Mouse (Mus musculus): ENCODE measurements around the gene Rabl3. TPM values are rescaled to one million over a fixed set of nuclear protein-coding genes. Genes with fewer than 3 reads are reported as not detected.

The Rabl3 gene
- polyA plus RNA-seq, 1 experiment from 2014 or later: 11.7 TPM

- no peak for ATAC-seq
- CTCF ChIA-PET: interaction anchor here (1.0 to 1.8 kb wide), 3 partner anchors 12 to 41 kb away, joined by 3 to 5 read pairs (median 3); no protein-coding TSS in a partner anchor
- POLR2A ChIA-PET: interaction anchor here (1.1 kb wide), 1 partner anchor 13 kb away, joined by 4 read pairs; no protein-coding TSS in a partner anchor
These were observed 45.5 kb downstream of the Rabl3 start for GRCm38 (mm10) chr16:37585129-37585563.

GRCm38 (mm10) chr16:37590921-37591320 is 51.2 kb downstream of the Rabl3 start:
- POLR2A ChIA-PET: no interaction called here
- in situ Hi-C loops (cut with MboI; ENCODE audit: low pct_unique_long_range_greater_than_20kb): no loop called here

More at GRCm38 (mm10) chr16:37585129-37585563, 45.5 kb downstream of the Rabl3 start:
- H3K27me3 ChIP-seq: no peaks in the 10 kb centered on the region
- no peak for TF ChIP-seq CTCF (IDR thresholded peaks at IDR 0.05)
- in situ Hi-C loops (cut with MboI; ENCODE audit: low pct_unique_long_range_greater_than_20kb): no loop called here
- DNase-seq (ENCODE audit: low read depth, low spot score): no peak

GRCm38 (mm10) chr16:37591551-37591950 is 51.9 kb downstream of the Rabl3 start:
- no peaks in the 10 kb centered on the region for H3K27me3 ChIP-seq
- no peak for DNase-seq (ENCODE audit: low read depth, low spot score)
- no peak for TF ChIP-seq CTCF (IDR thresholded peaks at IDR 0.05)
- ChIA-PET CTCF (interaction anchor here (0.9 kb wide), 1 partner anchor 10 kb away, joined by 3 read pairs; no protein-coding TSS in a partner anchor), POLR2A (no interaction called here)
- no peak for ATAC-seq
- in situ Hi-C loops (cut with MboI; ENCODE audit: low pct_unique_long_range_greater_than_20kb): no loop called here

More at GRCm38 (mm10) chr16:37590921-37591320, 51.2 kb downstream of the Rabl3 start:
- no peak for TF ChIP-seq CTCF (IDR thresholded peaks at IDR 0.05)
- H3K27me3 ChIP-seq: no peaks in the 10 kb centered on the region
- no peak for DNase-seq (ENCODE audit: low read depth, low spot score)
- ATAC-seq: no peak
- CTCF ChIA-PET: interaction anchor here (0.9 kb wide), 1 partner anchor 9 kb away, joined by 3 read pairs; no protein-coding TSS in a partner anchor

GRCm38 (mm10) chr16:37597412-37597811 is 57.7 kb downstream of the Rabl3 start:
- no peaks in the 10 kb centered on the region for H3K27me3 ChIP-seq
- in situ Hi-C loops (cut with MboI; ENCODE audit: low pct_unique_long_range_greater_than_20kb): no loop called here
- ATAC-seq: no peak
- TF ChIP-seq CTCF (IDR thresholded peaks at IDR 0.05): no peak
- CTCF ChIA-PET: interaction anchor here (1.3 kb wide), 1 partner anchor 13 kb away, joined by 5 read pairs; no protein-coding TSS in a partner anchor
- POLR2A ChIA-PET: no interaction called here
- DNase-seq (ENCODE audit: low read depth, low spot score): no peak

GRCm38 (mm10) chr16:37598463-37598862 is 58.8 kb downstream of the Rabl3 start:
- ATAC-seq (no peak), DNase-seq (ENCODE audit: low read depth, low spot score) (no peak)
- H3K27me3 ChIP-seq: no peaks in the 10 kb centered on the region
- no peak for TF ChIP-seq CTCF (IDR thresholded peaks at IDR 0.05)
- CTCF ChIA-PET: no interaction called here
- POLR2A ChIA-PET: no interaction called here
- in situ Hi-C loops (cut with MboI; ENCODE audit: low pct_unique_long_range_greater_than_20kb): no loop called here

- ChIA-PET CTCF (no interaction called here), POLR2A (no interaction called here)
- no peak for DNase-seq (ENCODE audit: low read depth, low spot score)
- no peaks in the 10 kb centered on the region for H3K27me3 ChIP-seq
- no peak for TF ChIP-seq CTCF (IDR thresholded peaks at IDR 0.05)
- ATAC-seq: no peak
- in situ Hi-C loops (cut with MboI; ENCODE audit: low pct_unique_long_range_greater_than_20kb): no loop called here
These were observed 59.6 kb downstream of the Rabl3 start for GRCm38 (mm10) chr16:37599326-37599725.

GRCm38 (mm10) chr16:37603431-37603830 is 63.7 kb downstream of the Rabl3 start:
- DNase-seq (ENCODE audit: low read depth, low spot score) (no peak), ATAC-seq (no peak)
- TF ChIP-seq CTCF (IDR thresholded peaks at IDR 0.05): no peak
- ChIA-PET POLR2A (no interaction called here), CTCF (interaction anchor here (1.2 kb wide), 1 partner anchor 14 kb away, joined by 4 read pairs; no protein-coding TSS in a partner anchor)
- no peaks in the 10 kb centered on the region for H3K27me3 ChIP-seq
- in situ Hi-C loops (cut with MboI; ENCODE audit: low pct_unique_long_range_greater_than_20kb): no loop called here

GRCm38 (mm10) chr16:37604243-37604642 is 64.6 kb downstream of the Rabl3 start:
- H3K27me3 ChIP-seq: no peaks in the 10 kb centered on the region
- CTCF ChIA-PET: interaction anchor here (1.3 kb wide), 1 partner anchor 13 kb away, joined by 3 read pairs; no protein-coding TSS in a partner anchor
- in situ Hi-C loops (cut with MboI; ENCODE audit: low pct_unique_long_range_greater_than_20kb): no loop called here
- ATAC-seq: no peak
- POLR2A ChIA-PET: no interaction called here
- no peak for DNase-seq (ENCODE audit: low read depth, low spot score)
- no peak for TF ChIP-seq CTCF (IDR thresholded peaks at IDR 0.05)

- H3K27me3 ChIP-seq: no peaks in the 10 kb centered on the region
- ChIA-PET CTCF (interaction anchor here (1.1 kb wide), 1 partner anchor 9 kb away, joined by 3 read pairs; no protein-coding TSS in a partner anchor), POLR2A (no interaction called here)
- ATAC-seq (no peak), DNase-seq (ENCODE audit: low read depth, low spot score) (no peak)
- no peak for TF ChIP-seq CTCF (IDR thresholded peaks at IDR 0.05)
- in situ Hi-C loops (cut with MboI; ENCODE audit: low pct_unique_long_range_greater_than_20kb): no loop called here
These were observed 70.6 kb downstream of the Rabl3 start for GRCm38 (mm10) chr16:37610333-37610732.

GRCm38 (mm10) chr16:37611072-37611471 is 71.4 kb downstream of the Rabl3 start:
- H3K27me3 ChIP-seq: no peaks in the 10 kb centered on the region
- ATAC-seq: no peak
- DNase-seq (ENCODE audit: low read depth, low spot score): no peak
- ChIA-PET POLR2A (no interaction called here), CTCF (no interaction called here)
- in situ Hi-C loops (cut with MboI; ENCODE audit: low pct_unique_long_range_greater_than_20kb): no loop called here
- no peak for TF ChIP-seq CTCF (IDR thresholded peaks at IDR 0.05)

GRCm38 (mm10) chr16:37612013-37612412 is 72.3 kb downstream of the Rabl3 start:
- no peak for TF ChIP-seq CTCF (IDR thresholded peaks at IDR 0.05)
- ATAC-seq (no peak), DNase-seq (ENCODE audit: low read depth, low spot score) (no peak)
- in situ Hi-C loops (cut with MboI; ENCODE audit: low pct_unique_long_range_greater_than_20kb): no loop called here
- H3K27me3 ChIP-seq: no peaks in the 10 kb centered on the region
- ChIA-PET CTCF (no interaction called here), POLR2A (no interaction called here)

GRCm38 (mm10) chr16:37614540-37614939 is 74.9 kb downstream of the Rabl3 start:
- in situ Hi-C loops (cut with MboI; ENCODE audit: low pct_unique_long_range_greater_than_20kb): no loop called here
- ChIA-PET CTCF (no interaction called here), POLR2A (no interaction called here)
- H3K27me3 ChIP-seq: no peaks in the 10 kb centered on the region
- no peak for ATAC-seq
- no peak for DNase-seq (ENCODE audit: low read depth, low spot score)
- TF ChIP-seq CTCF (IDR thresholded peaks at IDR 0.05): no peak

Measured in Patski (cell line).